Mouse (Mus musculus) adrenal gland, postnatal 36 days (tissue): Measurements from ENCODE around the gene Atp7b. TPM values are rescaled to one million over a fixed set of nuclear protein-coding genes. Genes with fewer than 3 reads are reported as not detected.

Source experiments
- total RNA-seq, 2 experiments: library from RNA; stranded (reverse); gene quantifications; 2 replicates each; pipeline ENCODE4 v1.2.3; 2021

Gene Atp7b
- total RNA-seq, 2 experiments from 2014 or later = 0.76 to 1.4 TPM

Other genes starting within 250 kb of the Atp7b start
- not detected for gene Defb50, start 236.8 kb downstream of the Atp7b start, total RNA-seq
- gene Defb2, start 220.4 kb downstream of the Atp7b start, total RNA-seq = not detected
- gene Defb10, start 201.4 kb downstream of the Atp7b start, total RNA-seq = not detected
- gene Defb9, start 174.9 kb downstream of the Atp7b start, total RNA-seq = not detected
- gene Defb11, start 153.9 kb downstream of the Atp7b start, total RNA-seq = not detected
- not detected for gene Defb15, start 127.6 kb downstream of the Atp7b start, total RNA-seq
- gene Defb35, start 122.0 kb downstream of the Atp7b start, total RNA-seq = not detected
- not detected for gene Defb13, start 113.5 kb downstream of the Atp7b start, total RNA-seq
- gene Fam90a1a, start 101.6 kb downstream of the Atp7b start, total RNA-seq = not detected
- not detected for gene Ccdc70, start 90.5 kb downstream of the Atp7b start, total RNA-seq
- gene Alg11, start 416 bp upstream of the Atp7b start, total RNA-seq = 10 to 100 TPM; 40.6 to 43.2 TPM
- 1 to 10 TPM; 5.9 to 7.4 TPM for gene Nek5, start 64.7 kb upstream of the Atp7b start, total RNA-seq
- 1 to 10 TPM; 4.6 to 4.9 TPM for gene Nek3, start 106.1 kb upstream of the Atp7b start, total RNA-seq
- gene Ckap2, start 125.5 kb upstream of the Atp7b start, total RNA-seq = 1 to 10 TPM; 5.2 to 5.6 TPM
- 10 to 100 TPM; 37.5 to 40.4 TPM for gene Vps36, start 132.5 kb upstream of the Atp7b start, total RNA-seq
- gene Thsd1, start 167.0 kb upstream of the Atp7b start, total RNA-seq = 1 to 10 TPM; 2.8 to 3.2 TPM
- not detected for gene Tpte, start 223.1 kb upstream of the Atp7b start, total RNA-seq